Mouse (Mus musculus) bone marrow, adult 2 months (tissue): Measurements from ENCODE around the gene AC124502.3.

Source experiments
- CTCF ChIP-seq: fragments of 200-500 bp; IDR thresholded peaks from 2 replicates; pipeline ENCODE4 v1.5.1; 2011; ENCODE audit warnings: low read length, control low read depth; ENCODE audit not compliant: control insufficient read depth, insufficient read depth
- POLR2A ChIP-seq: fragments of 200-500 bp; IDR thresholded peaks from 2 replicates; pipeline ENCODE4 v1.6.1; 2011; ENCODE audit warnings: low read depth, mild to moderate bottlenecking, control low read depth, low read length, borderline replicate concordance; ENCODE audit not compliant: control insufficient read depth

DNA sequence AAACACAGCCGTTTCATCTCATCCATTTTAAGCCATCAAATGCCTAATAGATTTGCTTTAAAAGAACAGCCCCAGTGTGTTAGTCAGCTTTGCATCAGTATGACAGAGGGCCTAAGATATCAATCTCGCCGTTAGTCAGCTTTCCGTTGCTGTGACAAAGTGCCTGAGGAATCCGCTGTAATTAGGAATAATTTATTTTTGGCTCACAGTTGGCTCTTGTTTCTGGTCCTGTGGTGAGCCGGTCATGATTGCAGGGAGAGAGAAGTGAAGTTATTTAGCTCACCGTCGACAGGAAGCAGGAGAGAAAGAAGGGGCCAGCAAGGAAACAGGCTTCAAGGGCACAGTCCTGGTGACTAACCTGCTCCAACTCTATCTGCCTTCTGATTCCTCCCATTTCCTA lies 25.6 kb upstream of the AC124502.3 start:
- TF ChIP-seq CTCF = no peak
- TF ChIP-seq POLR2A = no peak
